Mouse (Mus musculus) heart, postnatal 10 days (tissue): Measurements from ENCODE around the gene Arpc1b. TPM values are rescaled to one million over a fixed set of nuclear protein-coding genes. Genes with fewer than 3 reads are reported as not detected.
A peak's percentile ranks its signal among the peaks of the same experiment; 100 is the strongest.
"Not testable (repeated sequence)": the region's sequence is repeated elsewhere in the genome, so short reads cannot be mapped to it uniquely, and the experiment has no call there.

Experiments used
- DNase-seq, 2 experiments: peaks; one replicate each; pipeline ENCODE4 v3.0.0; 2021
- intact Hi-C: fragments of 180-260 bp; cut with DNase I; formaldehyde crosslinking; loops from one replicate; pipeline ENCODE4 v1.15.1; 2025
- total RNA-seq, 2 experiments: library from RNA; stranded (reverse); gene quantifications; 2 replicates each; pipeline ENCODE4 v1.2.3; 2021

The Arpc1b gene
- total RNA-seq = 100 to 1,000 TPM; 135 to 140 TPM

DNA sequence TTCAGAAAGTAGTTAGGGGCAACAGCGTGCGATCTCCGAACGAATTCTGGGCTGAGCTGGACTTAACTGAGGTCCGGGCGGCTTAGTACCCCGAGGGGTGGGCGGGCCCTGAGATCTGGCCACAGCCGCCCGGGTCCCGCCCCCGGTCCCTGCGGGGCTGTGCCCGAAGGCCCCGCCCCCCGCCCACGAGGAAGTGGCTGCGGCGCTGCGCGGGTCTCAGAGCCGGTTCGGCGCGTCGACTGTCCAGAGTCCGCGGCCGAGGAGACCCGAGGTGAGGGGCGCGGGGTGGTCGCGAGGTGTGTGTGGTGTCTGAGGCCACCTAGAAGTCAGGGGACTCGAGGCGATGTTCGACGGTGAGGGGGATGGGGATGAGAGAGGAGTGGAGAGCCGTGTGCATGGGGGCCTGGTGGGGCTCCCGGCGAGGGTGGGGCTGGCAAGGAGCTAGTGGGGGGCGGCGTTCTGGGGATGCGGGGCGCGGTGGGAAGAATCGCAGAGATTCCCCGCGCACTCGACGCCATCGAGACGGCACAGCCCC lies at the start of gene Arpc1b:
Gene Arpc1b (plus strand): TSS at position 145 of the 535 bp plus-strand sequence.
- intact Hi-C loops = loop anchor here (2.0 kb wide), 1 partner anchor 53 kb away; the partner anchor contains the start of genes Cpsf4 and Ptcd1
- peak; percentile 80 to 82 for DNase-seq

DNA sequence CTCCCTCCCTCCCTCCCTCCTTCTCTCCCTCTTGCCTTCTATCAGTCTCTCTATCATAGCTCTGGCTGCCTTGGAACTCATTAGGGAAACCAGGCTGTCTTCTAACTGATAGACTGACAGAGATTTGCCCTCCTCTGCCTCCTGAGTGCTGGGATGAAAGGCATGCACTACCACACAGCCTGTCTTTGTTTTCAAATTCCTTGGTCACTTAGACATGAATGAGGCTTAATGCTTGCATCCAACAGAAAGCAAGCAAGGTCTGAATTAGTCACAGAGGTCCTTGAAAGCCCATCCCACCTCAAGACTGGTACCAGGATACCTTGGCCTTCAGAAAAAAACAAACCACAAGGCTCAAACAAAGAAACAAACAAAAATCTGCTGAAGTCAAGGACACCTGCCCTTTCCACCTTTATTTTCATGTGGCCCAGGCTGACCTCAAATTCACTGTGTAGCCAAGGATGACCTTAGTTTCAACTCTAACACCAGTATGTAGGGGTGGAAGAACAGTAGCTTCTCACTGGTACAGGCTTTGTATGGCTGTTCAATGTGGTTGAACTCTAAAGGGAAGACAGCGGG lies 49.2 kb upstream of the Arpc1b start:
- no peak for DNase-seq
- intact Hi-C loops = loop anchor here (5.0 kb wide), 1 partner anchor 48 kb away; no protein-coding TSS in a partner anchor

DNA sequence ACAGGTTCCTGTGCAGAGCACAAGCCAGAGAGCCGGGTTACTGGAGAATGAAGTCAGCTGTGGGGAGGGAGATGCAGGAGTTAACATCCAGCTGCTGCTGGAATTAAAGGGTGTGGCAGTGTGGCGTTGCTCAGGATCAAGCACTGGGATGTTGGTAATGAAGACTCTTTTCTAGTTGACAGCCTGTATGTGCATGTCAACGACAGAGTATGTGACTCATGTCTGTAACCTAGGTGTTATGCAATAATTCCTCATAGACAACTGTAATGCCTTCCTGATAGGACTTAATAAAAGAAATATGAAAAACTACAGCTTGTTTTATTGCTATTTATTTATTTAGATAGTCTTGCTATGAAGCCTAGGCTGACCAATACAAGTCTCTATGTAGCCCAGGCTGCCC lies 45.2 kb upstream of the Arpc1b start:
- intact Hi-C loops = loop anchor here (5.0 kb wide), 1 partner anchor 52 kb away; no protein-coding TSS in a partner anchor
- DNase-seq = no peak

DNA sequence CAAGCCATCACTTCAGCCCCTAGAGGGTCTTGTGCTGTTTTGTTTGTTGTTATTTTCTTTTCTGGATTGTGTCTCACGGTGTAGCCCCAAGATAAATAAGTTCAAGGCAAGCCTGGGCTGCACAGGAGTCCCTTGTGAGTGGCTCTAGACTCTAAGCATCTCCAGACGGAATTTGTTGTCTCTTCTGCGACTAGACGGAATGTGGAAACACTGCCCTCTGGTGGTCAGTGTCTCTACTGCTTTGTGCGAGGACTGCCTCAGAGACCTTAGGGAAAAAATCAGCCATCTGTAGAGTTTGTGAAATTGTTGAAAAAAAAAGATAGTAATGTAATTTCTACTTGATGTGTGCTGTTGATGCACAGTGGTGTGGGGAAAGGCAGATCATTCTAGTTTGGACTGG lies 44.3 kb upstream of the Arpc1b start:
- intact Hi-C loops = loop anchor here (5.0 kb wide), 2 partner anchors 52 to 67 kb away; no protein-coding TSS in a partner anchor
- peak; percentile 71 to 87 for DNase-seq

DNA sequence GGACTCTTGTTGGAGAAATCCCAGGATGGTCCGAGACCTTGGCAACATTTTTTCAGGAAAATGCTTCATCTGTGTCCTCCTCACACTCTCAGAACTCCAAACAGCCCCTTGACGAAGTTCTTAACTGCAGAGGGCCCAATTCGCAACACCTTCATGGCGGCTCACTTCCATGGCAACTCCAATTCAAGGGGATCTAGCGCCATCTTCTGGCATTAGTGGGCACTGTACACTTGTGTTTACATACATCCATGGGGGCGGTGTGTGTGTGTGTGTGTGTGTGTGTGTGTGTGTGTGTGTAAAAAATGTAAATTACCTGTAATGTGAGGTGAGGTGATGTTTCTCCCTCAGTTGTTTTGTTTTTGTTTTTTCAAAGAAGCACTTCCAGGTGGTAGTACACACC lies 42.7 kb upstream of the Arpc1b start:
- intact Hi-C loops = loop anchor here (5.0 kb wide), 1 partner anchor 69 kb away; no protein-coding TSS in a partner anchor

DNA sequence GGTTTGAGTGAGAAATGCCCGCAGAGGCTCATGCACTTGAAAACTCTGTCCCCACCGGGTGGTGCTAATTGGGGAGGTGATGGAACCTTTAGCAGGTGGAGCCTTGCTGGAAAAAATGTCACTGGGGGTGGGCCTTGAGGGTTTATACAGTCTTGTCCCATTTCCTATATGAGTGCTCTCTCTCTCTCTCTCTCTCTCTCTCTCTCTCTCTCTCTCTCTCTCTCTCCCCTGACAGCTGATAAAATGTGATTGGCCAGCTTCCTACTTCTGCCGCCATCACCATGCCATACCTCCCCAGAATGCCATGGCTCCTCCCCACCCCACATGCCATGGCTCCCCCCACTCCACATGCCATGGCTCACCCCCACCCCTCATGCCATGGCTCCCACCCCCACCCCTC lies 38.9 kb upstream of the Arpc1b start:
- no peak for DNase-seq
- intact Hi-C loops = no loop called here

More for the DNA sequence above, 42.7 kb upstream of the Arpc1b start:
- DNase-seq = no peak

DNA sequence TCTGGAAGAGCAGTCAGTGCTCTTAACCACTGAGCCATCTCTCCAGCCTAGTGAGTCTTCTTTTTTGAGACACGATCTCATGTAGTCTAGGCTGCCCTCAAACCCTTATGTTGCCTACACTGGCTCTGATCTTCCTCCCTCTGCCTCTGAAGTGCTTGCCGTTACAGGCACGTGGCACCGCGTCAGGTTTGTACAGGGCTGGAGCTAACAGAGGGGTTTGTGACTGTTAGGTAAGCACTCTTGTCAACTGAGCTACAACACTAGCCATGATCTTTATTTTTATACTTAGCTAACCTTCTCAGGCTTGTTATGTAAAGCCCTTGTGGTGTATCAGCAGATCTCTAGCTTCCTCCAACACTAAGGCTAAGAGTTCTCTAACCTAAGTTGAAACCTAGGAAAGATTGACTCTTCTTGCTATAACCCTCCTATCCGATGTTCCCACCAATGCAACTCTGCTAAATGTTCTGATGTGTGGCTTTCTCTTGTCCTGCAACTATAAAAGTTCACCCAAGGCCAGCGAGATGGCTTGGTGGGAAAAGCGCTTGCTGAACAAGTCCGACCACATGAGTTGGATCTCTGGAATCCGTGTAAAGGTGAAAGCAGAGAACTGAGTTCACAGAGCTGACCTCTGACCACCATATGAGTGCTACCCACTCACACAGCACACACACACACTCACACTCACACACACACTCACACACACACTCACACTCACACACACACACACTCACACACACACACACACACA lies 32.0 kb upstream of the Arpc1b start:
- no peak for DNase-seq
- intact Hi-C loops = loop anchor here (10.0 kb wide), 1 partner anchor 187 kb away; no protein-coding TSS in a partner anchor

DNA sequence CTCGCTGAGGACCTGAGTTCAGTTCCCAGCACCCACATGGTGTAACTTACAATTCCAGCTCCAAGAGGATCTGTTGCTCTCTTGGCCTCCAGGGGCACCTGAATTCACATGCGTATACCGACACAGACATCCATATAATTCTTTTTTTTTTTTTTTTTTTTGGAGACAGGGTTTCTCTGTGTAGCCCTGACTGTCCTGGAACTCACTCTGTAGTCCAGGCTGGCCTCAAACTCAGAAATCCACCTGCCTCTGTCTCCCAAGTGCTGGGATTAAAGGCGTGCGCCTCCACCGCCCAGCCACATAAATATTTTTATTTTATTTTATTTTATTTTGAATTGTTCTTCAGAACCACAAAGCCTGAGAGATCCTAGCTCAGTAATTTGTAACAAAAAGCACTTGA lies 30.8 kb upstream of the Arpc1b start:
- intact Hi-C loops = loop anchor here (10.0 kb wide), 1 partner anchor 188 kb away; no protein-coding TSS in a partner anchor
- DNase-seq = not testable (repeated sequence)

DNA sequence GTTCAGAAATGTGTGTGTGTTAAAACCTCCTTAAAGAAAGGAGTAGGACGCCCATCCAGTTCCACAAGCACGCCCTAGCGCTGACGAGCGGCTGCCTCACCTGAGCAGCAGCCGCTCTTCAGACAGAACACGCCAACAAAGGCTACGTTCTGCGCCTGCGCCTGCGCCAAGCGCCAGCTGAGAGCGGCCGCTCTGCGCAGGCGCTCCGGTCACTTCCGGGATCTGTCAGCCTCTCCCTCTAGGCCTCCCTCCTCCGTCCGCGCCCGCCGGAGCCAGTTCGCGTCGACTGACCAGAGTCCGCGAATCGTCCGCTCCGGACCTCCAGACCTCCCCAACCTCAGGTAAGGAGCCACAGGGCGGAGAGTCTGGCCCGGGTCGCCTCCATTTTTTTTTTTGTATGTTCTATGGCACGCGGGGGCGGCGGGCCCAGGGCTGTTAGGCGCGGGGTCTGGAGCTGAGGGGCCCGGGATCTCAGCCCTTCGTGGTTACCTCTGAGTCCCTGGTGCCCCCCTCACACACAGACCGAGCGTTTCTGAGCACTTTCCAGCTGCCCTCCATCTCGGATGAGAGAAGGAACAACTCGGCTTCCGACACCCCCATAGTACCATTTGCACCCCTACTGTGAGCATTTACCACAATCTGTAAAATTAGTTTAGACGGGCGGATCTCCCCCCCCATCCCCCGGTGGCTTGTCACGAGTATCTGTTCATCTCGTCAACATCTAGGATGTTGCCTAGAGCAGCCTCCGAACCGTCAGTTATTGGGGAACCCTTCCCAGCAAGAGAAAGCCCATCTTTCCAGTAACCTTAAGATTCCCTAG lies 30.2 kb upstream of the Arpc1b start, which contains the start of the genes Arpc1a and Kpna7:
Gene Arpc1a (plus strand): TSS at position 199 of the 820 bp plus-strand sequence.
Gene Kpna7 (minus strand): TSS at position 399 of the 820 bp plus-strand sequence.
- peak; percentile 95 for DNase-seq
- intact Hi-C loops = loop anchor here (2.0 to 10.0 kb wide), 2 partner anchors 57 to 189 kb away; partner anchors contain the start of genes Bud31 and Pdap1

DNA sequence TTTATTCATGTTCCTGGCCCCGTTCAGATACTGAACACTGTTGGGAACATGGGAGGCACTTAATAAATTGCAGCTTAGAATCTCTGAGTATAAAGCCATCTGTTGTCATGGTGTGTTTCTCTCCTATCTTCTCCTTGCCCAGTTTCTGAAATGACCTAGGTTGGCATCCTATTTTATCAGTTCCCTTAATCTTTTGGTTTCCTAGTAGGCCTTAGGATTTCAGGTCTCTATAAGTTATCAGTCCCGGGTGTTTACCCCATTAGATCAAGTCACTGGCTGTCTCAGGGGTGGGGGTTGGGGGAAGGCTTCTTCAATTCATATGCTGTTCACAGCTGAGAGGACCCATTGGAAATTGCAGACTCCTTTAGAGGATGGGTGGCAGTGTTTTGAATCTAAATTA lies 29.2 kb upstream of the Arpc1b start:
- DNase-seq = no peak
- intact Hi-C loops = loop anchor here (2.0 to 10.0 kb wide), 2 partner anchors 56 to 190 kb away; partner anchors contain the start of genes Bud31 and Pdap1

DNA sequence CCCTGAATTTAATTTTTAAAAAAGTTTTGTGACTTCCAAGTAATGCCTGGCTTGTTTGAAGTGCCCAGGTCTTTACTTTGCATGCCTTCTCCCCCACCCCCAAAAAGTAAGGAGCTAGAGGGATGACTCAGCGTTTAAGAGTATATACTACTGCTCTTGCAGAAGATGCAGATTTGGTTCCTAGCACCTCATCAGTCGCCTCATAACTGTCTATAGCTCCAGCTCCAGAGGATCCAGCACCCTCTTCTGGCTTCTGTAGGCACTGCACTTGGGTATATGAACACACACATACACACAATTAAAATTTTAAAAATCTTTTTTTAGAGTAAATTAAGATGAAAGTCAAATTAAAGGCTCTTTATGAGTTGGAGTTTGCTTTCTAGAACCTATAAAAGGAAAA lies 25.8 kb upstream of the Arpc1b start:
- no peak for DNase-seq
- intact Hi-C loops = loop anchor here (10.0 kb wide), 1 partner anchor 193 kb away; no protein-coding TSS in a partner anchor

DNA sequence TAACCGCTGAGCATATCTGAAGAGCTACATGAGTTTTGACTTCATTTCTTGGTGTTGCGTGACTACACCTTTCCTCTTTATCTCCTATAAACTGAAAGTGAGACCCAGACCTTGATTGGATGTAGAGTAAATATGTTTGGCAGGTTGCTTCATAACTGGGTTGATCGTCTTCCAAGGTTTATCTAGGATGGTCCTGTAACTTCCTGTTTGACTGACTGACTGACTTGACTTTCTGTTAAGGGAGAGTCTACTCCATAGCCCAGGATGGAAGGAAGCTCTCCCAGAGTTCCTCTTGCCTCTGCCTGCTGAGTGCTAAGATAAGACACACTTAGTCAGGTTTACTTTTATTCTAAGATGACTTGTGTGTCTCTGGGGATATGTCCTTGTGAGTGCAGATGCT lies 24.1 kb upstream of the Arpc1b start:
- intact Hi-C loops = loop anchor here (10.0 kb wide), 1 partner anchor 195 kb away; no protein-coding TSS in a partner anchor
- DNase-seq = no peak

DNA sequence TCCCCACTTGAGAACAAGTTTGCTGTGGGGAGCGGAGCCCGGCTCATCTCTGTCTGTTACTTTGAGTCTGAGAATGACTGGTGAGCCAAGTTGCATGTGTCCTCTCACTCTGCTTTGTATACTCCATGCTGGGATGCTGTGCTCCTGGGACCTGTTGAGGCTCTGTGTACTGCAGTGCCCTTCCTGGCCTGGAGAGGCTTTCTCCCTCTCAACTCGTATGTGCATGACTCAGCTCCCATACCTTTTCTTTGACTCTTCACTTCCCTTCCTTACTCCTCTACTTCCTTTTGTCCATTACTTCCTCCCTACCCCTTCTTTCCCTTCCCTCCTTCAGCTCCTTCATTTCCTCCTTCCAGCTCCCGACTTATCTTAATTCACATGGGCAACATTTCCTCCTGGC lies 17.8 kb upstream of the Arpc1b start:
- intact Hi-C loops = no loop called here

DNA sequence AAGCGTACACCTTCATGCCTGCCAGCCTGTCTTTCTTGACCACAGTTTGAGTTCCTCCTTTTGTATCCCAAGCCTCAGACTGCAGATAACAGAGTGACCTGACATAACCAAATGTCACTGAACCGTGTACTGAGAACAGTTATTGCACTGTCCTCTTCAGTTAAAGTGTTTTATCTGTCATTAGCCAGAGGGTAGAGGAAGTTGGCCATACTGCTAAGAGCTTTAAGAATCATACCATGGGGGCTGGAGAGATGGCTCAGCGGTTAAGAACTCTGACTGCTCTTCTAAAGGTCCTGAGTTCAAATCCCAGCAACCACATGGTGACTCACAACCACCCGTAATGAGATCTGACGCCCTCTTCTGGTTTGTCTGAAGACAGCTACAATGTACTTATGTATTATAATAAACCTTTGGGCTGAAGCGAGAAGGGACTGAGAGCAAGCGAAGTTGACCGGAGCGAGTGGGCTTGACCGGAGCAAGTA lies 15.6 kb upstream of the Arpc1b start:
- no peak for DNase-seq
- intact Hi-C loops = no loop called here

More for the DNA sequence above, 17.8 kb upstream of the Arpc1b start:
- DNase-seq = no peak

DNA sequence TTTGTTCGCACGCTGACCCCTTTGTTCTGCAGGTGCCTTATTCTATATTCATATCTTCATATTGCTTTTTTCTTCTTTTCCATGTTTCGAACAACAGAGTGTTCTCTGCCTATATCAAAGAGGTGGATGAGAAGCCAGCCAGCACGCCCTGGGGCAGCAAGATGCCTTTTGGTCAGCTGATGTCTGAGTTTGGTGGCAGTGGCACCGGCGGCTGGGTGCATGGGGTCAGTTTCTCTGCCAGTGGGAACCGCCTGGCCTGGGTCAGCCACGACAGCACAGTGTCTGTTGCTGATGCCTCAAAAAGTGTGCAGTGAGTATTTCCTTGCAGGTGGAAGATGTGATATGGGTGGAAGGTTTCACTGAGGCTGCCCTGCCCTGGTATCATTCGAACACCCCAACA lies 13.1 kb upstream of the Arpc1b start:
- DNase-seq = peak; percentile 33 to 37
- intact Hi-C loops = no loop called here

DNA sequence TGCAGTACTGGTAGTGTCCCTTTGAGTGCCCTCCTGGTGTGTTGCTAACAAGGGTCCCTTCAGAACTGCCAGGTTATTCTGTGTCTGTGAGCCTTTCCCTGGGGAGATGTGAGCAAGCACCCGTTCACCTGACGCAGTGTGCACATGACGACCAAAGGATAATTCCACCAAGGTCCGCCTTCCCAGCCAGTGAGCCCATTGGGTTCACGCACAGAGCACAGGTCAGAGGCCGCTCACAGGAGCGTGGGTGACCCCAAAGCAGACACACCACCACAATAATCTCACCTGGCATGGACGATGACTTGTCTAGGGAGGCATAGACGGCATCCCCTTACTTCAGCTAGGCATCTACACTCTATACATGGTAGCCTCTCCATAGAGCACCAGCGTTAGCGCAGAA lies 12.6 kb upstream of the Arpc1b start:
- intact Hi-C loops, DNase-seq: not testable (repeated sequence)

DNA sequence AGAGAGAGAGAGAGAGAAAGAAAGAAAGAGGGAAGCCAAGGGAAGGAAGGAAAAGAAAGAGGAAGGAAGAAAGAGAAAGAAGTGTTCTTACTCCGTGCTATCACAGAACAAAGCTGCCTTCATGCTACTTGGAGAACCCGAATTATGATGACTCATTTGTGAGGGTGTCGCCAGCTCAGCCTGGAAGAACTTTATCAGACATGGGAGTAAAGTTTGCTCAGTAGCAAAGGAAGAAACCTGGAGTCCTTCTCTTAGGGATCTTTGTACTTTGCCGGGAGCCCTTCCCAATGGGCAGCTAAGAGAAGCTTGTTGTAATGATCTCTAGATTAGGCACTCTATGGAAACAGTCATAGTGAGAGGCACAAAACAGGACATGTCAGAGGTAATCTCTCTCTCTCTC lies 11.3 kb upstream of the Arpc1b start:
- DNase-seq = no peak
- intact Hi-C loops = no loop called here

DNA sequence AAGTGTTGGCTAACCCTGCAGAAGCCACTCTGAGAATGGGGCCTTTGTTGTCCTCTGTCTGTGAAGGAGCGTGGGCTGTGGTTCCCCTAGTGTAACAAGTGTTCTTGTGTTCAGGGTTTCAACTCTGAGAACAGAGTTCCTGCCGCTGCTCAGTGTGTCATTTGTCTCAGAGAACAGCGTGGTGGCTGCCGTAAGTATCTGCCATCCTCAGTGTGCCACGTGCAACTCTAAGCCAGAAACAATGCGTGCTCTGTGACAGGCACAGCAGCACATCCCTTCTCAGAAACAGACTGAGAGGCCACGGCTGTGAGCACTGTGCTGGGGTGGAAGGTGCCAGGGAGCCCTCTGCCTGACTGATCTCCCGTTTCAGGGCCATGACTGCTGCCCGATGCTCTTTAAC lies 9.7 kb upstream of the Arpc1b start:
- DNase-seq = no peak
- intact Hi-C loops = no loop called here

DNA sequence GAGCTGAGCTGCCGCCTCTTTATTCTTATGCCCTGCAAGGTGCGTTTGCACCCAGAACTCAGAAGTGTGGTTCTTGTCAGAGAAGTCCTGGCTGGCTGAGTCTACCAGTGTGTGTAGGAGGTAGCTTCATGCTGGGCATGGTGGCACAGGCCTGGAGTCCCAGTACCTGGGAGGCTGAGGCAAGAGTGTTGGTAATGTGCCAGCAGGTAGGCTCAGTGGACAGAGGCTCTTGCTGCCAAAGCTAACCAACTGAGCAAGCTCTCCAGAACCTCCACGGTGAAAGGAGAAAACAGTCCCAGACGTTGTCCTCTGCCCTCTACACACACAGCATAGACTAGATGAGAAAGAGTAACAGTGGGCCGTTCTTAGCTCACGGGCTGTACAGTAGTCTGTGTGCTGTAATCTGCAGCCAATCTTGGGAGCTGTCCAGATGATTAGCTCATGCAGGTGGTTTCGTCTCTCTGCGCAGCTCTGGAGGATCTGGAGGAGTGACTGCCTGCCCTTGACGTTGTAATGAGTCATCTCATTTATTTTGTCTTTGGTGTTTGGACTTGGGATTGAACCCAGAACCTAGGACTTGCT lies 8.2 kb upstream of the Arpc1b start:
- no peak for DNase-seq
- intact Hi-C loops = no loop called here

DNA sequence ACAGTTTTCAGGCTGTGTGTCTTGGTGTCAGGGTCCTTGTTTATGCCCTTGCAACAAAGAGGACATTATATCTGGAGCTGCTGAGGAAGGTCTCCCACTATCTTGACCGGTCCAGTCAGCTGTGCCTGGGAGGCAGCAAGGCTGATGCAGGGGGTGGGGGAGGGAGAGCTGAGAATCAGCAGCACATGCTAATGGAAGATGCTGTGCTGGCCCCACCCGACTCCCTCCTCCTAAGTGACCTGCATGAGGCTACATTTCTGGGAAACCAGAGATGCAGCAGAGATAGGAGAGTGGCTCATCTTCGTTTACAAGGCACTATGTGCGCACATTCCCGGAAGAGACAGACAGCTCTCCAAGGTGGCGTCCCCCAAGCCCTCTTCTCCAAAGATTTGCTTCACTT lies 3.6 kb upstream of the Arpc1b start:
- intact Hi-C loops = no loop called here

More for the DNA sequence above, 3.6 kb upstream of the Arpc1b start:
- no peak for DNase-seq
